Mouse (Mus musculus) left cerebral cortex, postnatal 25 days (tissue): ENCODE results near the gene Nmnat2. TPM values are rescaled to one million over a fixed set of nuclear protein-coding genes. Genes with fewer than 3 reads are reported as not detected.

Experiments
- DNase-seq, 2 experiments: peaks; one replicate each; pipeline ENCODE4 v3.0.0; 2022; ENCODE audit warnings: low spot score in 2 of 2, mixed read lengths in 1 of 2
- intact Hi-C: fragments of 180-260 bp; cut with DNase I; formaldehyde crosslinking; loops from one replicate; pipeline ENCODE4 v1.15.1; 2025
- total RNA-seq, 2 experiments: library from RNA; stranded (reverse); gene quantifications; 2 replicates each; pipeline ENCODE4 v1.2.3; 2021

The Nmnat2 gene
- total RNA-seq, 2 experiments from 2014 or later = 153 to 155 TPM

GRCm38 (mm10) chr1:153136647-153137046 lies 181.9 kb downstream of the Nmnat2 start:
- intact Hi-C loops = no loop called here
- DNase-seq = no peak

GRCm38 (mm10) chr1:153138486-153138885 lies 183.7 kb downstream of the Nmnat2 start:
- intact Hi-C loops = no loop called here
- DNase-seq = no peak

GRCm38 (mm10) chr1:153139635-153140034 lies 184.8 kb downstream of the Nmnat2 start:
- no peak for DNase-seq
- intact Hi-C loops = no loop called here

- no peak for DNase-seq
- intact Hi-C loops = no loop called here
Observed at GRCm38 (mm10) chr1:153140265-153140664, 185.5 kb downstream of the Nmnat2 start.

GRCm38 (mm10) chr1:153140747-153141228 lies 186.0 kb downstream of the Nmnat2 start:
- intact Hi-C loops = no loop called here
- no peak for DNase-seq

GRCm38 (mm10) chr1:153144021-153144420 lies 189.2 kb downstream of the Nmnat2 start:
- DNase-seq = no peak
- intact Hi-C loops = no loop called here

GRCm38 (mm10) chr1:153145791-153146190 lies 191.0 kb downstream of the Nmnat2 start:
- intact Hi-C loops = no loop called here
- DNase-seq = no peak

- intact Hi-C loops = no loop called here
- DNase-seq = no peak
Observed at GRCm38 (mm10) chr1:153152594-153152993, 197.8 kb downstream of the Nmnat2 start.

- intact Hi-C loops = no loop called here
- no peak for DNase-seq
Observed at GRCm38 (mm10) chr1:153153619-153154137, 198.9 kb downstream of the Nmnat2 start.

GRCm38 (mm10) chr1:153155364-153155763 lies 200.6 kb downstream of the Nmnat2 start:
- DNase-seq = no peak
- intact Hi-C loops = no loop called here

GRCm38 (mm10) chr1:153157021-153157623 lies 202.3 kb downstream of the Nmnat2 start:
- no peak for DNase-seq
- intact Hi-C loops = no loop called here

- intact Hi-C loops = no loop called here
Observed at GRCm38 (mm10) chr1:153159137-153159536, 204.3 kb downstream of the Nmnat2 start.

GRCm38 (mm10) chr1:153163831-153164230 lies 209.0 kb downstream of the Nmnat2 start:
- intact Hi-C loops = no loop called here
- DNase-seq = peak in 1 of 2 experiments; percentile 18

More at GRCm38 (mm10) chr1:153159137-153159536, 204.3 kb downstream of the Nmnat2 start:
- no peak for DNase-seq

GRCm38 (mm10) chr1:153168293-153168692 lies 213.5 kb downstream of the Nmnat2 start:
- intact Hi-C loops = no loop called here
- DNase-seq = no peak

Other genes with a start within 250 kb of the Nmnat2 start
- gene Apobec4, start 204.4 kb upstream of the Nmnat2 start, total RNA-seq = not detected
- 100 to 1,000 TPM; 121 to 148 TPM for gene Rgl1, start 188.6 kb upstream of the Nmnat2 start, total RNA-seq
- 100 to 1,000 TPM; 101 to 107 TPM for gene Arpc5, start 188.5 kb upstream of the Nmnat2 start, total RNA-seq
- 1 to 10 TPM; 4.1 to 4.7 TPM for gene Ncf2, start 154.8 kb upstream of the Nmnat2 start, total RNA-seq
- 10 to 100 TPM; 91.8 to 94.1 TPM for gene Smg7, start 52.3 kb upstream of the Nmnat2 start, total RNA-seq
- gene Lamc2, start 231.5 kb downstream of the Nmnat2 start, total RNA-seq = 1 to 10 TPM; 7.4 to 8.7 TPM